Mouse (Mus musculus) heart, adult 2 months (tissue): ENCODE data around the gene Chid1. TPM values are rescaled to one million over a fixed set of nuclear protein-coding genes. Genes with fewer than 3 reads are reported as not detected.
A peak's percentile ranks its signal among the peaks of the same experiment; 100 is the strongest.

Experiments used
- DNase-seq, 2 experiments: peaks; one replicate each; pipeline ENCODE4 v3.0.0; 2021
- H3K27ac ChIP-seq: fragments of 200-600 bp; 2 replicates; pipeline ENCODE4 v1.8.1; 2022
- H3K27me3 ChIP-seq: fragments of 200-500 bp; 2 replicates; pipeline ENCODE4 v1.6.1; 2012; ENCODE audit warnings: mild to moderate bottlenecking, low read length, inconsistent platforms, mixed read lengths; ENCODE audit not compliant: control insufficient read depth, insufficient read depth
- H3K36me3 ChIP-seq: fragments of 200-500 bp; 2 replicates; pipeline ENCODE4 v1.6.1; 2012; ENCODE audit warnings: low read length, inconsistent platforms; ENCODE audit not compliant: control insufficient read depth, insufficient read depth
- H3K4me1 ChIP-seq: fragments of 200-500 bp; 2 replicates; pipeline ENCODE4 v1.6.1; 2011; ENCODE audit warnings: low read length; ENCODE audit not compliant: control insufficient read depth, insufficient read depth
- H3K4me3 ChIP-seq: fragments of 200-600 bp; 2 replicates; pipeline ENCODE4 v1.8.1; 2022
- H3K79me2 ChIP-seq: fragments of 200-500 bp; replicated peaks from 2 replicates; pipeline ENCODE4 v1.6.1; 2012; ENCODE audit warnings: mild to moderate bottlenecking, inconsistent platforms, low read length, moderate library complexity, mixed read lengths; ENCODE audit not compliant: control insufficient read depth, insufficient read depth
- H3K9ac ChIP-seq: fragments of 200-500 bp; 2 replicates; pipeline ENCODE4 v1.6.1; 2012; ENCODE audit warnings: low read depth, mild to moderate bottlenecking, control low read depth, inconsistent platforms, low read length, mixed read lengths
- CTCF ChIP-seq: fragments of 200-600 bp; IDR thresholded peaks from 2 replicates; pipeline ENCODE4 v1.8.1; 2022; ENCODE audit warnings: antibody characterized with exemption, mild to moderate bottlenecking, moderate library complexity
- EP300 ChIP-seq: fragments of 200-500 bp; IDR thresholded peaks from 2 replicates; pipeline ENCODE4 v1.6.1; 2011; ENCODE audit warnings: low read depth, low read length, control low read depth; ENCODE audit not compliant: insufficient read depth
- POLR2A ChIP-seq: fragments of 200-500 bp; IDR thresholded peaks from 2 replicates; pipeline ENCODE4 v1.6.1; 2011; ENCODE audit warnings: mild to moderate bottlenecking, low read depth, low read length, control low read depth; ENCODE audit not compliant: insufficient read depth
- WGBS: fragments of 180-500 bp; shearing (Covaris S2); methylation state at CpG from one replicate; pipeline ENCODE4 v1.1.7; 2018; 5-methylcytosine and 5-hydroxymethylcytosine counted together
- intact Hi-C: fragments of 180-260 bp; cut with DNase I; formaldehyde crosslinking; loops from one replicate; pipeline ENCODE4 v1.15.1; 2025
- long read RNA-seq: library from polyadenylated mRNA; stranded (forward); transcript quantifications from one replicate; pipeline ENCODE4 v2.0.0, GENCODE M21; 2021
- polyA plus RNA-seq: library from polyadenylated mRNA; depleted of rRNA; stranded (reverse); fragments of >200 nt; gene quantifications from 2 replicates; pipeline ENCODE4 v1.2.3, GENCODE M21; 2012; rRNA removed
- total RNA-seq, 2 experiments: library from RNA; stranded (reverse); gene quantifications; 2 replicates each; pipeline ENCODE4 v1.2.3; 2021

Chid1 gene
- total RNA-seq (10 to 100 TPM; 45.9 to 52.7 TPM), polyA plus RNA-seq (20.2 and 30.1 TPM in 2 replicates)
- long read RNA-seq, full-length matches to known transcripts = 56 of 66 reads
- long read RNA-seq, partial matches to known transcripts = 7 of 66 reads
- long read RNA-seq, other reads (novel, unspliced or antisense) = 3 of 66 reads

GRCm38 (mm10) chr7:141539556-141540311, at the start of gene Chid1:
Gene Chid1, minus strand, starts transcription at chr7:141539857.
- Histone ChIP-seq H3K4me3 (peak within 1 kb of the TSS; percentile 85), H3K9ac (peak within 1 kb of the TSS; percentile 83), H3K36me3 (no peaks in the 10 kb centered on the region), H3K27me3 (no peaks in the 10 kb centered on the region), H3K27ac (peak within 1 kb of the TSS; percentile 86), H3K4me1 (peaks cover 10% of the 10 kb centered on the region), H3K79me2 (no peaks in the 10 kb centered on the region)
- under 1% methylated on average over 46 of the region's 46 CpGs for WGBS
- intact Hi-C loops = loop anchor here (1.0 to 5.0 kb wide), 2 partner anchors 22 to 73 kb away; no protein-coding TSS in a partner anchor
- peak; percentile 99 for DNase-seq
- peak; percentile 75 for TF ChIP-seq EP300
- no peak for TF ChIP-seq CTCF
- TF ChIP-seq POLR2A = peak; percentile 99

DNA sequence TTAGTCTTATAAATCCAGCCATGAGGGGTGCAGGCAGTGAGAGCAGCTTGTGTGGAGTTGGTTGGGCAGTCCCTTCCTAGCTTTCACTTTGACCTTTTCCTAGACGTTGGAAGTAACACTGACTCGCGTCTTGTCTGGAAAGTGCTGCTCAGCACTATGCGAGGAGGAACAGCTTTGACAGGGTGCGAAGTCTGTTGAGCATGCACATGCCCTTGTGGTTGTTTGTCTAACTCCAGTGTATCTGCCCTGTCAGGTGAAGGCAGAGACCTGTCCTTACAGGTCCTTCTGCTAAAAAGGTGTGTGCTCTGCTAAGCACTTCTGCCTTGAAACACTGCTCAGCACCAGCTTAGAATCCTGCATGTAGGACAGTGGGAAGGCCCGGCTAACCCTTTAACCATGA, 49.2 kb upstream of the Chid1 start:
- intact Hi-C loops = no loop called here
- H3K4me3 ChIP-seq = no peak overlapping the region

GRCm38 (mm10) chr7:141585881-141586280, 46.2 kb upstream of the Chid1 start:
- no peak for TF ChIP-seq EP300
- TF ChIP-seq CTCF = no peak
- intact Hi-C loops = no loop called here
- whole genome bisulfite sequencing = 90% methylated on average over 1 of the region's 1 CpGs

More for the DNA sequence above, 49.2 kb upstream of the Chid1 start:
- Histone ChIP-seq H3K4me1 (no peaks in the 10 kb centered on the region; the same call in 1 of the 2 replicates), H3K36me3 (no peaks in the 10 kb centered on the region), H3K27ac (no peak overlapping the region), H3K79me2 (0 out of 2 replicates have a peak, but pooled peaks cover 3% of the 10 kb centered on the region), H3K27me3 (no peaks in the 10 kb centered on the region), H3K9ac (no peak overlapping the region)
- no peak for DNase-seq
- no peak for TF ChIP-seq EP300
- no peak for TF ChIP-seq POLR2A
- no peak for TF ChIP-seq CTCF
- WGBS = 76% methylated on average over 6 of the region's 6 CpGs

GRCm38 (mm10) chr7:141585288-141585687, 45.6 kb upstream of the Chid1 start:
- no peak for DNase-seq
- H3K27me3 ChIP-seq = no peaks in the 10 kb centered on the region
- peaks cover 3% of the 10 kb centered on the region; the same call in 1 of the 2 replicates for H3K79me2 ChIP-seq
- H3K27ac ChIP-seq = no peak overlapping the region
- H3K4me1 ChIP-seq = peaks cover 3% of the 10 kb centered on the region
- TF ChIP-seq EP300 = no peak
- no peak for TF ChIP-seq POLR2A
- TF ChIP-seq CTCF = no peak
- H3K4me3 ChIP-seq = no peak overlapping the region
- WGBS = 75% methylated on average over 4 of the region's 4 CpGs
- H3K36me3 ChIP-seq = no peaks in the 10 kb centered on the region
- no peak overlapping the region for H3K9ac ChIP-seq
- intact Hi-C loops = no loop called here

More at GRCm38 (mm10) chr7:141585881-141586280, 46.2 kb upstream of the Chid1 start:
- Histone ChIP-seq H3K4me1 (peaks cover 3% of the 10 kb centered on the region), H3K27me3 (no peaks in the 10 kb centered on the region), H3K27ac (no peak overlapping the region), H3K4me3 (no peak overlapping the region), H3K79me2 (peaks cover 3% of the 10 kb centered on the region; the same call in 1 of the 2 replicates), H3K36me3 (no peaks in the 10 kb centered on the region), H3K9ac (no peak overlapping the region)
- DNase-seq = no peak

- no peak for DNase-seq
- no peaks in the 10 kb centered on the region for H3K27me3 ChIP-seq
- H3K4me3 ChIP-seq = no peak overlapping the region
- H3K27ac ChIP-seq = no peak overlapping the region
- H3K79me2 ChIP-seq = peaks cover 4% of the 10 kb centered on the region; the same call in 1 of the 2 replicates
- intact Hi-C loops = no loop called here
- 79% methylated on average over 5 of the region's 5 CpGs for WGBS
- H3K9ac ChIP-seq = no peak overlapping the region
- no peak for TF ChIP-seq POLR2A
- TF ChIP-seq CTCF = peak; percentile 28; the same call in 1 of the 2 replicates
- H3K4me1 ChIP-seq = peaks cover 3% of the 10 kb centered on the region
- H3K36me3 ChIP-seq = no peaks in the 10 kb centered on the region
These were observed 44.6 kb upstream of the Chid1 start for GRCm38 (mm10) chr7:141584048-141584841.
